Mouse (Mus musculus): Measurements from ENCODE around the gene Cpsf3.

DNA sequence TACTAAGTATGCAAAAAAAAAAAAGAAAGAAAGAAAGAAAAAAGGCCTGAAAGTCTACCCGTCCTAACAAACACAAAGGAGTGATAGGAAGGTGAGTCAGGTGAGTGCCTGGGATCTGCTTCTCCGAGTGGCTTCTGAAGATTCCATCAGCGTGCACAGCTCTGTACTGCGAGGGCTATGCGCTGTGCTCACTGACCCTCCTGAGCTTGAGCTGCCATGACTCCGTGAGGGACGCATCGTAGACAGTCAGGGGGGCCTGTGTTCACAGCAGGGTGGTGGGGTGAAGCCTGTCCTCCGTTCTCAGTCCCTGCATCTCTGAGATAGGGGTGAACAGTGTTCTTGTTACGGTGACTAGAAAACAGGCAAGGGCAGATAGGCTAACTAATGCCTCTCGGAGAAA lies 13.7 kb downstream of the Cpsf3 start:
- TF ChIP-seq FOSL1 (IDR thresholded peaks at IDR 0.05; ENCODE audit: insufficient read depth, low read length, poor library complexity, severe bottlenecking) (no peak), CTCF (IDR thresholded peaks at IDR 0.05; ENCODE audit: control insufficient read depth, insufficient read depth, insufficient read length) (no peak), MYOD1 (IDR thresholded peaks at IDR 0.05; ENCODE audit: control insufficient read depth, insufficient read length, low read depth) (no peak), USF1 (IDR thresholded peaks at IDR 0.05; ENCODE audit: low read depth) (no peak), MAX (IDR thresholded peaks at IDR 0.05) (no peak)
